Mouse (Mus musculus): ENCODE data around the gene Nsf.

DNA sequence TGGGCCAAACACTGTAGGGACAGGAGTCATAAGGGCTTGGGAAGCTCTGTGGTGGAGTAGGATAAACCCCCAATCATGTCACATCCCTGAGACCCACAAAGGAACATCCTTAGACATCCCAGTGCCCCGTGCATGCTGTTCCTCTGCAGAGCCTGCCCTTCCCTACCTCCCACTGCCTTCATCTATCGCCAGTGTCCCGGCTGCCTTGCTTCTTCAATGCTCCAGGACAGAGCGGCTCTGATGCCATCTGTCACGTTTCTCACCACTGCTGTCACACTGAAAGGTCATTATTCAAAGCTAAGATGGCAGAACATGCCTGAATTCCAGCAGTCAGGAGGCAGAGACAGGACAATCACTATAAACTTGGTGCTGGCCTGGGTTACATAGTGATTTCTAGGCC, 44.9 kb upstream of the Nsf start:
- TF ChIP-seq GATA1 (IDR thresholded peaks at IDR 0.05; ENCODE audit: borderline replicate concordance, low read length) = no peak
- no peak for TF ChIP-seq FLI1 (IDR thresholded peaks at IDR 0.05; ENCODE audit: low read length)

Measured in megakaryocyte, embryonic 14.5 days (primary cell).